Mouse (Mus musculus) myocyte (in vitro differentiated cells): ENCODE measurements around the gene Zfp697.

Experiments
- CEBPB ChIP-seq: IDR thresholded peaks from 2 replicates; pipeline ENCODE4 v1.6.1; 2011; ENCODE audit warnings: mild to moderate bottlenecking, moderate library complexity; ENCODE audit not compliant: poor library complexity, insufficient read depth, severe bottlenecking
- E2F4 ChIP-seq: IDR thresholded peaks from one replicate; pipeline ENCODE4 v1.6.1; 2011; ENCODE audit warnings: mild to moderate bottlenecking, control low read depth, moderate library complexity; ENCODE audit not compliant: insufficient read depth
- MYOD1 ChIP-seq, 3 experiments: IDR thresholded peaks; one replicate each; pipeline ENCODE4 v1.6.1; 2011; ENCODE audit warnings: control low read depth in 2 of 3, low read depth in 2 of 3, mild to moderate bottlenecking in 2 of 3, moderate library complexity in 1 of 3; ENCODE audit not compliant: insufficient read length in 2 of 3, control insufficient read depth in 1 of 3
- MYOG ChIP-seq, 3 experiments: IDR thresholded peaks; one replicate each; pipeline ENCODE4 v1.6.1; 2011; ENCODE audit warnings: control low read depth in 2 of 3, low read depth in 2 of 3, mild to moderate bottlenecking in 2 of 3; ENCODE audit not compliant: insufficient read length in 2 of 3, control insufficient read depth in 1 of 3, insufficient read depth in 1 of 3
- POLR2A ChIP-seq: IDR thresholded peaks from one replicate; pipeline ENCODE4 v1.6.1; 2011; ENCODE audit warnings: low read depth, mild to moderate bottlenecking, control low read depth, moderate library complexity; ENCODE audit not compliant: insufficient read length
- POLR2AphosphoS2 ChIP-seq: IDR thresholded peaks from one replicate; pipeline ENCODE4 v1.6.1; 2011; ENCODE audit warnings: low read depth, control low read depth; ENCODE audit not compliant: insufficient read length
- TCF12 ChIP-seq: IDR thresholded peaks from one replicate; pipeline ENCODE4 v1.6.1; 2011; ENCODE audit warnings: mild to moderate bottlenecking, control low read depth; ENCODE audit not compliant: poor library complexity, insufficient read depth, severe bottlenecking
- USF1 ChIP-seq: IDR thresholded peaks from one replicate; pipeline ENCODE4 v1.6.1; 2011; ENCODE audit warnings: low read depth, mild to moderate bottlenecking, control low read depth, moderate library complexity

DNA sequence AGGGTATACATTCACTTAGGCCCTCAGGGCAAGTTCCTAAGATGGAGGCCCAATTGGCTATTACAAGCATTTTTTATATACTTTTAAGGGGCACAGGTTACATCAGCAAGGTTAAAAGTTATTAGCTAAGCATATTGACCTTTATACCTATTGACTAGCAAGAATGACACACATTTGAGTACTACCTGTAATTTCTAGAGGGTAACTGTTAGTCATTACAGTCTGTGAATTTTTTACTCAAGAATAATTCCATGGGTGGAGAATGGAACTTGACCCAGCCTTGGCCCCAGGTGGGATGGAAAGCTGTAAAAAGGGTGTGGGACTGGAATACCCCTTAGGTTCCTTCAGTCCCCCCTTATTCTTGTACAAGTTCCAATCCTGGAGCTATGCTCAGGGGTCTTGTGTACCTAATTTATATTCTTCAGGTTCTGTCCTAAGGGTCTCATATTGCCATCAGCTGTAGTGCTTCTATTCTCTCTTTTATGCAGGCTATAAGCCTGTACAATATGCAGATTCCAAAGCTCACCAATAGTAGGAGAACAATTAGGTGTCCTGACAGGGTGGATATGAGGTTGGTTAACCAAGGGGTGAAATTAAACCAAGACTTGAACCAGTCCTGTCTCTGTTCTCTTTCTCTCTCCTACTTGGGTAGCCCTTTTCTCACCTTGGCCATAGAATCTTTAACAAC, 400.1 kb downstream of the Zfp697 start:
- TF ChIP-seq POLR2A (no peak), TCF12 (no peak), CEBPB (no peak), E2F4 (no peak), MYOD1 (IDR thresholded peaks at IDR 0.05; ENCODE audit: control insufficient read depth in 1 of 3, insufficient read length in 2 of 3, low read depth in 2 of 3) (no peak), POLR2AphosphoS2 (no peak), MYOG (IDR thresholded peaks at IDR 0.05; ENCODE audit: control insufficient read depth in 1 of 3, insufficient read depth in 1 of 3, insufficient read length in 2 of 3, low read depth in 2 of 3) (no peak), USF1 (no peak)
